ENCODE assay signal across 18 mouse cellular contexts in the genomic region with DNA sequence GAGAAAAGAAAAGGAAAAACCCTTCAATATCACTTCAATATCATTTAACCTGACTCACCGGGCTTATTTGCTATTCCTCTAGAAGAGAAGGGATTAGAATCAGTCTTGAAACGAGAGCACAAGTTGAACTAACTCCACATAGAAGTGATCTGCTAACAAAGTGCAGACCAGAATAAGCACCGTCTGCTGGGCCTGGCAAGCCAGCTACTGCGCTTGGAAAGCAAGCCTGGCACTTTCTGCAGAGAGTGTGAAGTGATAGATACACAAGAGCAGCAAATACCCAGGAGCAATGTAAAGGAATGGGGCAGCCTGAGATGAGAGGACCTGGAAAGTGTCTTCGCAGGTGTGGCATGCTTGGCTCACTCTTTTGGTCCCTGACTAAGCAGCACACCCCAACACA.
DNase-seq lines count a peak whose midpoint lies in the region.
"Had no signal": no experiment of that assay in that cellular context is flagged by ENCODE, and none has a peak within 500 bp of the region (broad histone marks: within the 10 kb centered on the region; RNA-seq: fewer than 3 reads in every experiment).

No protein-coding gene starts in this region.

- H3K4me3 ChIP-seq in forebrain, embryonic 10.5 days, result no peak overlapping the region
- H3K4me3 ChIP-seq: heart, embryonic 15.5 days; lung, embryonic 15.5 days; midbrain, embryonic 12.5 days; neural tube, embryonic 12.5 days had no signal

- peaks cover 18% of the 10 kb centered on the region for H3K4me1 ChIP-seq in forebrain, embryonic 10.5 days
- H3K4me1 ChIP-seq: lung, embryonic 15.5 days; neural tube, embryonic 12.5 days had no signal

- intact Hi-C loops in gastrocnemius, postnatal 36 days (cut with DNase I), result no loop called here

- no peaks in the 10 kb centered on the region for H3K36me3 ChIP-seq in forebrain, embryonic 10.5 days (replicated peaks)
- H3K36me3 ChIP-seq: heart, embryonic 15.5 days; lung, embryonic 15.5 days; midbrain, embryonic 12.5 days; neural tube, embryonic 12.5 days had no signal

- H3K27ac ChIP-seq in forebrain, embryonic 10.5 days, result no peak overlapping the region
- H3K27ac ChIP-seq: heart, embryonic 15.5 days; liver, embryonic 14.5 days; lung, embryonic 15.5 days; midbrain, embryonic 12.5 days; neural tube, embryonic 12.5 days had no signal

- H3K27me3 ChIP-seq in forebrain, embryonic 10.5 days (ENCODE audit: poor library complexity, severe bottlenecking), result no peaks in the 10 kb centered on the region
- H3K27me3 ChIP-seq: CH12.LX; heart, embryonic 15.5 days; lung, embryonic 15.5 days; midbrain, embryonic 12.5 days; neural tube, embryonic 12.5 days had no signal

- H3K9me3 ChIP-seq in forebrain, embryonic 10.5 days, result no peaks in the 10 kb centered on the region
- H3K9me3 ChIP-seq: heart, embryonic 15.5 days; lung, embryonic 15.5 days; midbrain, embryonic 12.5 days; neural tube, embryonic 12.5 days had no signal

- DNase-seq in gastrocnemius, adult 18-20 months (ENCODE audit: low spot score), result peak; percentile 27
- no peak for DNase-seq in gastrocnemius, postnatal 36 days
- DNase-seq in right cerebral cortex, adult 18-20 months, result peak; percentile 19
- DNase-seq in right cerebral cortex, adult 2 months (ENCODE audit: low spot score in 2 of 2), result no peak
- peak; percentile 30 to 39 for DNase-seq in layer of hippocampus, postnatal 10 days (ENCODE audit: low spot score in 2 of 2)
- no peak for DNase-seq in adrenal gland, postnatal 4 days (ENCODE audit: low spot score in 2 of 2)
- no peak for DNase-seq in forebrain, embryonic 10.5 days (ENCODE audit: extremely low spot score, low spot score)
- DNase-seq: adrenal gland, postnatal 14 days; cerebellum, adult 2 months; kidney, adult 18-20 months; kidney, postnatal 10 days; thymus, adult 18-20 months had no signal

- whole genome bisulfite sequencing in forebrain, embryonic 10.5 days, result 91% methylated on average over 5 of the region's 5 CpGs

Comparison
In these comparisons a context has a peak if more than half of its experiments do, and no peak if none do; other contexts are left out.
1. DNase-seq: peak in gastrocnemius, adult 18-20 months (single experiment), right cerebral cortex, adult 18-20 months (single experiment) and layer of hippocampus, postnatal 10 days (2 of 2); none in gastrocnemius, postnatal 36 days (0 of 2), right cerebral cortex, adult 2 months (0 of 2), adrenal gland, postnatal 4 days (0 of 2) and forebrain, embryonic 10.5 days (single experiment).